In genomic region chr1:159621321-159621720, GRCm38 (mm10) we compare ENCODE assay signal across 16 mouse cellular contexts.
DNase-seq lines count a peak whose midpoint lies in the region; ATAC-seq and TF ChIP-seq lines count a peak whose summit lies in the region.
"Had no signal": no experiment of that assay in that cellular context is flagged by ENCODE, and none has a peak within 500 bp of the region (broad histone marks: within the 10 kb centered on the region; RNA-seq: fewer than 3 reads in every experiment).

No protein-coding gene starts in this region.

- no peak for ATAC-seq in hindbrain, postnatal 0 days
- ATAC-seq in hindbrain, embryonic 12.5 days (ENCODE audit: low FRiP score) = no peak
- no peak for ATAC-seq in liver, embryonic 12.5 days
- no peak for ATAC-seq in intestine, embryonic 16.5 days
- ATAC-seq: inflammation-experienced regulatory T-cells, adult 6 months had no signal

- H3K4me3 ChIP-seq in hindbrain, postnatal 0 days (ENCODE audit: low read length) = no peak overlapping the region
- no peak overlapping the region for H3K4me3 ChIP-seq in hindbrain, embryonic 12.5 days
- no peak overlapping the region for H3K4me3 ChIP-seq in ES-E14 (ENCODE audit: insufficient read depth in 1 of 2, low read depth in 1 of 2, low read length in 2 of 2, poor library complexity in 1 of 2, severe bottlenecking in 1 of 2)
- H3K4me3 ChIP-seq in liver, embryonic 12.5 days = no peak overlapping the region
- no peak overlapping the region for H3K4me3 ChIP-seq in intestine, embryonic 16.5 days (ENCODE audit: low read length)
- H3K4me3 ChIP-seq: erythroblast, embryonic 14.5 days; heart, embryonic 12.5 days; limb, embryonic 13.5 days had no signal

- H3K27me3 ChIP-seq in hindbrain, postnatal 0 days (ENCODE audit: insufficient read depth, low read length) = no peaks in the 10 kb centered on the region
- no peaks in the 10 kb centered on the region for H3K27me3 ChIP-seq in hindbrain, embryonic 12.5 days
- no peaks in the 10 kb centered on the region for H3K27me3 ChIP-seq in liver, embryonic 12.5 days (replicated peaks)
- H3K27me3 ChIP-seq in intestine, embryonic 16.5 days (replicated peaks; ENCODE audit: control insufficient read depth, insufficient read depth, low read length) = no peaks in the 10 kb centered on the region
- H3K27me3 ChIP-seq: heart, embryonic 12.5 days; limb, embryonic 13.5 days had no signal

- WGBS in hindbrain, postnatal 0 days = 64% methylated on average over 1 of the region's 1 CpGs
- 66% methylated on average over 1 of the region's 1 CpGs for WGBS in hindbrain, embryonic 12.5 days
- WGBS in liver, embryonic 12.5 days (ENCODE audit: insufficient replicate concordance) = 34% methylated on average over 1 of the region's 1 CpGs
- 62% methylated on average over 1 of the region's 1 CpGs for WGBS in intestine, embryonic 16.5 days

- H3K27ac ChIP-seq in hindbrain, postnatal 0 days = no peak overlapping the region
- H3K27ac ChIP-seq in hindbrain, embryonic 12.5 days = no peak overlapping the region
- no peak overlapping the region for H3K27ac ChIP-seq in ES-E14 (ENCODE audit: insufficient read depth, low read depth, low read length, poor library complexity, severe bottlenecking)
- no peak overlapping the region for H3K27ac ChIP-seq in liver, embryonic 12.5 days
- H3K27ac ChIP-seq in intestine, embryonic 16.5 days (ENCODE audit: low read length) = no peak overlapping the region
- H3K27ac ChIP-seq: limb, embryonic 13.5 days had no signal

- no peak overlapping the region for H3K4me2 ChIP-seq in hindbrain, postnatal 0 days (ENCODE audit: low read depth, low read length)
- H3K4me2 ChIP-seq in hindbrain, embryonic 12.5 days (replicated peaks) = no peak overlapping the region
- no peak overlapping the region for H3K4me2 ChIP-seq in liver, embryonic 12.5 days
- no peak overlapping the region for H3K4me2 ChIP-seq in intestine, embryonic 16.5 days (ENCODE audit: low read depth, low read length)
- H3K4me2 ChIP-seq: heart, embryonic 12.5 days; limb, embryonic 13.5 days had no signal

- no peak for TF ChIP-seq CTCF in hindbrain, postnatal 0 days (IDR thresholded peaks at IDR 0.05; ENCODE audit: low read depth)

- H3K9ac ChIP-seq in hindbrain, postnatal 0 days (replicated peaks; ENCODE audit: low read length) = no peak overlapping the region
- H3K9ac ChIP-seq in hindbrain, embryonic 12.5 days = no peak overlapping the region
- H3K9ac ChIP-seq in ES-E14 (ENCODE audit: insufficient read depth, low read depth, low read length, poor library complexity, severe bottlenecking) = no peak overlapping the region
- no peak overlapping the region for H3K9ac ChIP-seq in liver, embryonic 12.5 days
- no peak overlapping the region for H3K9ac ChIP-seq in intestine, embryonic 16.5 days (ENCODE audit: low read depth, low read length)
- H3K9ac ChIP-seq: heart, embryonic 12.5 days; limb, embryonic 13.5 days had no signal

- in situ Hi-C loops in ES-E14 (cut with MboI; ENCODE audit: low sequenced_read_pairs in 2 of 2, unreplicated experiment in 2 of 2) = no loop called here

- no peaks in the 10 kb centered on the region for H3K36me3 ChIP-seq in hindbrain, postnatal 0 days (ENCODE audit: insufficient read depth, low read length)
- no peaks in the 10 kb centered on the region for H3K36me3 ChIP-seq in hindbrain, embryonic 12.5 days
- H3K36me3 ChIP-seq in ES-E14 (ENCODE audit: control insufficient read depth, insufficient read depth, low read length, poor library complexity, severe bottlenecking) = no peaks in the 10 kb centered on the region
- H3K36me3 ChIP-seq in liver, embryonic 12.5 days = no peaks in the 10 kb centered on the region
- H3K36me3 ChIP-seq in intestine, embryonic 16.5 days (ENCODE audit: control insufficient read depth, insufficient read depth, low read length) = no peaks in the 10 kb centered on the region
- H3K36me3 ChIP-seq: G1E; heart, embryonic 12.5 days; limb, embryonic 13.5 days had no signal

- H3K4me1 ChIP-seq in hindbrain, postnatal 0 days (ENCODE audit: insufficient read depth, low read length) = no peaks in the 10 kb centered on the region
- no peaks in the 10 kb centered on the region for H3K4me1 ChIP-seq in hindbrain, embryonic 12.5 days
- H3K4me1 ChIP-seq in ES-E14 (ENCODE audit: control insufficient read depth in 2 of 2, insufficient read depth in 2 of 2, low read length in 2 of 2, poor library complexity in 1 of 2) = no peaks in the 10 kb centered on the region
- H3K4me1 ChIP-seq in liver, embryonic 12.5 days = no peaks in the 10 kb centered on the region
- no peaks in the 10 kb centered on the region for H3K4me1 ChIP-seq in intestine, embryonic 16.5 days (ENCODE audit: control insufficient read depth, insufficient read depth, low read length)
- H3K4me1 ChIP-seq: heart, embryonic 12.5 days; limb, embryonic 13.5 days had no signal

- H3K9me3 ChIP-seq in hindbrain, postnatal 0 days (ENCODE audit: low read length) = no peaks in the 10 kb centered on the region
- H3K9me3 ChIP-seq in hindbrain, embryonic 12.5 days (replicated peaks) = no peaks in the 10 kb centered on the region
- H3K9me3 ChIP-seq in ES-E14 (ENCODE audit: control insufficient read depth, insufficient read depth, low read depth, low read length) = no peaks in the 10 kb centered on the region
- no peaks in the 10 kb centered on the region for H3K9me3 ChIP-seq in liver, embryonic 12.5 days (replicated peaks)
- no peaks in the 10 kb centered on the region for H3K9me3 ChIP-seq in intestine, embryonic 16.5 days (ENCODE audit: control insufficient read depth, low read length)
- H3K9me3 ChIP-seq: G1E; heart, embryonic 12.5 days; limb, embryonic 13.5 days had no signal

- DNase-seq in hindbrain, postnatal 0 days (ENCODE audit: low spot score) = peak; percentile 32
- peak; percentile 79 for DNase-seq in 3T3-L1 (ENCODE audit: low read depth, low spot score)
- DNase-seq in ES-E14 (ENCODE audit: low read depth, low spot score) = peak; percentile 20
- DNase-seq in embryo, embryonic 11.5 days (ENCODE audit: low read depth, low spot score) = peak; percentile 52
- no peak for DNase-seq in gastrocnemius, postnatal 4 days (ENCODE audit: low spot score in 2 of 2)
- DNase-seq: cerebellum, adult 9-11 months; lung, postnatal 14 days; thymus, adult 2 months had no signal

TF ChIP-seq in ES-E14, 5 proteins besides CTCF, POLR2A, EP300 and RAD21:
- TF ChIP-seq CHD2 (IDR thresholded peaks at IDR 0.05; ENCODE audit: low read depth, low read length) = no peak
- no peak for TF ChIP-seq HCFC1 (IDR thresholded peaks at IDR 0.05; ENCODE audit: borderline replicate concordance, insufficient read depth, low read length)
- TF ChIP-seq ZC3H11A (IDR thresholded peaks at IDR 0.05; ENCODE audit: borderline replicate concordance, low read depth, low read length) = no peak
- no peak for TF ChIP-seq ZNF384 (IDR thresholded peaks at IDR 0.05; ENCODE audit: low read depth, low read length)
- TF ChIP-seq MAFK (IDR thresholded peaks at IDR 0.05; ENCODE audit: insufficient read depth, low read depth, low read length) = no peak

Comparison
In these comparisons a context has a peak if more than half of its experiments do, and no peak if none do; other contexts are left out.
1. DNase-seq: peak in hindbrain, postnatal 0 days (single experiment), 3T3-L1 (single experiment), ES-E14 (single experiment) and embryo, embryonic 11.5 days (single experiment); none in gastrocnemius, postnatal 4 days (0 of 2).